ENCODE assay signal across 18 mouse cellular contexts in genomic region chr13:90754451-90754850, GRCm38 (mm10).
"Had no signal": no experiment of that assay in that cellular context is flagged by ENCODE, and none has a peak within 500 bp of the region (broad histone marks: within the 10 kb centered on the region; RNA-seq: fewer than 3 reads in every experiment).

No protein-coding gene starts in this region.

- H3K4me3 ChIP-seq: midbrain, embryonic 10.5 days; midbrain, embryonic 12.5 days; myocyte; neural tube, embryonic 13.5 days; neural tube, embryonic 15.5 days had no signal

- H3K27ac ChIP-seq: liver, embryonic 14.5 days; midbrain, embryonic 10.5 days; midbrain, embryonic 12.5 days; neural tube, embryonic 13.5 days; neural tube, embryonic 15.5 days had no signal

- ATAC-seq: midbrain, embryonic 16.5 days had no signal

- DNase-seq: lung, adult 18-20 months; lung, embryonic 14.5 days; lung, postnatal 4 days; retina, postnatal 1 day; right cerebral cortex, adult 18-20 months; right cerebral cortex, postnatal 25 days; right cerebral cortex, postnatal 4 days; spleen, adult 18-20 months; thymus, adult 18-20 months; thymus, postnatal 14 days; thymus, postnatal 36 days had no signal

- H3K4me2 ChIP-seq: lung, embryonic 14.5 days; midbrain, embryonic 12.5 days; neural tube, embryonic 13.5 days; neural tube, embryonic 15.5 days had no signal

- H3K9me3 ChIP-seq: midbrain, embryonic 10.5 days; midbrain, embryonic 12.5 days; neural tube, embryonic 13.5 days; neural tube, embryonic 15.5 days had no signal

- H3K36me3 ChIP-seq: midbrain, embryonic 10.5 days; midbrain, embryonic 12.5 days; neural tube, embryonic 13.5 days; neural tube, embryonic 15.5 days had no signal

- H3K27me3 ChIP-seq: midbrain, embryonic 12.5 days; neural tube, embryonic 13.5 days; neural tube, embryonic 15.5 days had no signal

- H3K4me1 ChIP-seq: midbrain, embryonic 10.5 days; midbrain, embryonic 12.5 days; neural tube, embryonic 13.5 days; neural tube, embryonic 15.5 days had no signal

- H3K9ac ChIP-seq: liver, embryonic 14.5 days; lung, embryonic 14.5 days; midbrain, embryonic 12.5 days; neural tube, embryonic 13.5 days; neural tube, embryonic 15.5 days had no signal
